Mouse (Mus musculus) telencephalon, adult 2 months (tissue): ENCODE measurements around the gene Gins3.
"Not testable (repeated sequence)": the region's sequence is repeated elsewhere in the genome, so short reads cannot be mapped to it uniquely, and the experiment has no call there.

Source experiments
- DNase-seq: peaks from one replicate; pipeline ENCODE4 v3.0.0-alpha.2; 2011; ENCODE audit warnings: low read depth, low spot score

Gene Gins3

DNA sequence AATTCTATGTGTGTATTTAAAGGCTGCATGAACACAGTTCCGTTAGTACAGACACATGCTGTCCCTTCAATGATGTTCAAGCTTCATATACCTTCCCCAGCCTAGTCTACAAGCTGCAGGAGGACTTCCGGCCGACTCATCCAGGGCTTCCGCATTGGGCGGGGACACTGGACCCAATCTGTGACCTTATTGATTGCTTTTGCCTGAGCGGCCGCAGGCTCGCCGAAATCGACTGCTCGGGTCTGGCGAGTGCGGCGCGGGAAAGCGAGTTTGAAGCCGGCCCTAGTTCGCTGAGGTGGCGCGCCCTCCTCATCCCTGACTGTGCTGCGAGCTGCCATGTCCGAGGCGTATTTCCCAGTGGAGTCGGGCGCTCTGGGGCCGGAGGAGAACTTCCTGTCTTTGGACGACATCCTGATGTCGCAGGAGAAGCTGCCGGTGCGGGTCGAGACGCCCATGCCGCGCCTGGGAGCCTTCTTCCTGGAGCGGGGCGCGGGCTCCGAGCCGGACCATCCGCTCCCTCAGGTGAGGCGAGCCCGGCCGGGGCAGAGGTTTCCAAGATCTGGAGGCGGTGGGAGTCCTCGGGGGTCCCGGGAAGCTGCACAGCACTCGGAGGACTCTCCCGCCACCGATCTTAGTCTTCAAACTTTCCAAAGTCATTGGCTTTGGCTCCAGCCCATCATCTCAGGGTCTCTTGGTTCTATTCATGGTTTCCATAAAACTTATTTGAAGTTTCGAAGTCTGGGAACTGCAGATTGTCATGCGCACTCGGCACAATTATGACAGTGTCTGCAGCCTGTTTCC, at the start of gene Gins3:
Gins3 (plus strand) TSS at position 192 of the 801 bp plus-strand sequence.
- DNase-seq = peak; percentile 94

DNA sequence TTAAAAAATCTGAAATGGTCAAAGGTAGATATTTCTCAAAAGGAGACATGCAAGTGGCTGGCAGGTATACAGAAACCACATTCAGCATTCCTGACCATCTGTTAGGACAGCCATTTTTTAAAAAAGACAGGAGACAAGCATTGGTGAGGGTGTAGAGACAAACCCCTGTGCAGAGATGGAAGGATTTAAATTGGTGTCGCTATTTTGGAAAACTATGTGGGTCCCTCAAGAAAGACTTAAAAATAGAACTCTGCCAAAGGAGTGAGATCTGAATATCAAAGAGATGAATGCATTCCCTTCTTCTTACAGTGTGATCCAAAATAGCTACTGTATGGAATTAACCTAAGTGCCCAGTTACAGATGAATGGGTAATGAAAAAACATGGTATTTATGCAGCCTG, 45.9 kb upstream of the Gins3 start:
- peak; percentile 77 for DNase-seq

DNA sequence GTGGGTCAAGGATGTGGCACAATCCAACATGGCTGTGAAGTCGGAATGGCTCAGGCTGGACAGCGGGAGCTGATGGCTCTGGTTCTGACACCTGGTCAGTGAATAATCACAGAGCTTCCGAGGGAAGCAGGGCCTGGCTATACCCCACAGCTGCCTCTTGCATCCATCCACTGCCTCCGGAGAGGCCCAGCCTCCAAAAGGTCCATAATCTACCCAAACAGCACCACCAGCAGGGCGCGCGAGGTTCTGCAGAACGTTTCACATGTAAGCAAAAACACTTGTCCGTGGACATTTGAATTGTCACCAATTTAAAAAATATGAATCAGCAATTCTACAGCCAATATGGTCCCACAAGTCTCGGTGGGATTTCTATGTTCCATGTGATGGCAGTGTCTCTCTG, 44.0 kb upstream of the Gins3 start:
- no peak for DNase-seq

DNA sequence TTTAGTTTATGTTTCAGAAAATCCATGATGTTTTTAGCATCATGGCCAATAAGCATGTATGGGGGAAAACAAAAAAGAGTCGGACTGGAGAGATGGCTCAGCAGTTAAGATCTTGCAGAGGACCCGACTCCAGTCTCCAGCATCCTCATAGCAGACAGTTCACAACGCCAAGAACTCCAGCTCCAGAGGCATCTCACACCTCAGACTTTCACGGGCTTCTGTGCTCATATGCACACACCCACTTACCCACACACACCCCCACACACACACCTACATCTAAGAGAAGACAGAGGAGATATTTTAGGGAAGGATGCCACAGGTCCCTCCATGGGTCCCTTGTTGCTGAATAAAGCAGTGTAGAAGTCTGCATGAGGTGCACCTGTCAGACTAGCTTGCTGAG, 42.7 kb upstream of the Gins3 start:
- DNase-seq = no peak

DNA sequence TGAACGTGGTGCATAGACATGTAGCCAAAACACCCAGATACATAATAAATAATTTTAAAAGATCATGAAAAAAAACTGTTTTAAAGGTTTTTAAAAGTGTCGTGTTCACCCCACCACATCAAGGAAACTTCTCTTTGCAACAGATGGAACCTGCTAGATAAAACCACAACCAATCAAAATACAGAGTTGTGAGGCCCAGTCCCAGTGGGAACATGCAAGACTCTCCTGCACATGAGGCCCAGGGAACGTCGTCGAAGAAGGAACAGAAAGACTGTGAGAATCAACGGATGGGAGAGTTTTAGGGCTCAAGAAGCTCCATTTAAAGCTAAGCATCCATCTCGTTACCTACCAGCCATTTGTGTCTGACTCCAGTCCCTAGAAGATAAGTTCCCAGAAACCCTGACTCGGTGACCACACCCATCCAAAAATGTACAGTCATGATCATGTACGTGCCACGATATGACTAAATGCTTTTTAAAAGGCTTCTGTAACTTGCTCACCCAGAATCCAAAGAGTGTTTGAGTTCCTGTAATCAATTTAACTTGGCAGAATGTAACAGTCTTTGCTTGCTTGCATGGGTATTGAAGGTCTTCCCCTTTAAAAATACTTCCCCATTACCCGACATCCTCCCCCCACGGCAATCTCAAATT, 41.0 kb upstream of the Gins3 start:
- no peak for DNase-seq

DNA sequence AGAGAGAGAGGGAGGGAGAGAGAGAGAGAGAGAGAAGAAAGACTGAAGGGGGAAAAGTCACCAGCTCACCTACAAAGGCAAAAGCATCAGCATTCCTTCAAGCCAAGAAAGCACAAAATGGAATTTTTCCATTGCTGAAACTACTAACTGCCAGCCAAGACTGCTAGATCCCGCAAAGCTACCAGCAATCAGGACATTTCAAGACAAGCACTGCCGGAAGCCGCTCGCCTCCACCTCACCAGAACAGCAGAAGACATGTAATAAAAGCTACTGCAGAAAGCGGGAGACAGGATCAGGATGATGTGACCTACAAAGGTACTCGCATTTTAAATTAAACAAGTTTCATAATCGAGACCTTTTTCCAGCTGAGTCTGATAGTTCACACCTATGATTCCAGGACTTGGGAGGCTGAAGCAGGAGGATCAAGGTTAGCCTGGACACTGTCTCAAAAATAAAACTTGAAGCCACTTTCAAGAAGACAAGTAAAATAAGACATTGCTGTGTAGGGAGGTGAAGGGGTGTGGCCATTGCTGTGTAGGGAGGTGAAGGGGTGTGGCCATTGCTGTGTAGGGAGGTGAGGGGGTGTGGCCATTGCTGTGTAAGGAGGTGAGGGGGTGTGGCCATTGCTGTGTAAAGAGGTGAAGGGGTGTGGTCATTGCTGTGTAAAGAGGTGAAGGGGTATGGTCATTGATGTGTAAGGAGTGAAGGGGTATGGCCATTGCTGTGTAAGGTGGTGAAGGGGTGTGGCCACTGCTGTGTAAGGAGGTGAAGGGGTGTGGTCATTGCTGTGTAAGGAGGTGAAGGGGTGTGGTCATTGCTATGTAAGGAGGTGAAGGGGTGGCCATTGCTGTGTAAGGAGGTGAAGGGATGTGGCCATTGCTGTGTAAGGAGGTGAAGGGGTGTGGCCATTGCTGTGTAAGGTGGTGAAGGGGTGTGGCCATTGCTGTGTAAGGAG, 39.5 kb upstream of the Gins3 start:
- no peak for DNase-seq

DNA sequence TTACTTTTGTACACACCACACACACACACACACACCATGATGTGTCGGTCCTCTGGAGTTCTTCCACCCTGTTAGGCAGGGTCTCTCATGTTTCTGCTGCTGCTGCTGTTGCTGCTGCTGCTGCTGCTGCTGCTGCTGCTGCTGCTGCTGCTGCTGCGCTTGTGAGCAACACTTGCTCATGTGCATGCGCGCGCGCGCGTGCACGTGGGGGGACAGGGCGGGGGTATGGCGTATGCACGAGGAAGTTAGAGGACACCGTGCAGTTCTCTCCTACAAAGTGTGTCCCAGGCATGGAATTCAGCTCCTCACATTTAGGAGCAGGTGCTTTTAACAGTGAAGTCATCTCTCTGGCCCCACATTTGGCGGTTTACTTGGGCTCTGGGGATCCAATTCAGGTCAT, 38.1 kb upstream of the Gins3 start:
- DNase-seq = no peak

DNA sequence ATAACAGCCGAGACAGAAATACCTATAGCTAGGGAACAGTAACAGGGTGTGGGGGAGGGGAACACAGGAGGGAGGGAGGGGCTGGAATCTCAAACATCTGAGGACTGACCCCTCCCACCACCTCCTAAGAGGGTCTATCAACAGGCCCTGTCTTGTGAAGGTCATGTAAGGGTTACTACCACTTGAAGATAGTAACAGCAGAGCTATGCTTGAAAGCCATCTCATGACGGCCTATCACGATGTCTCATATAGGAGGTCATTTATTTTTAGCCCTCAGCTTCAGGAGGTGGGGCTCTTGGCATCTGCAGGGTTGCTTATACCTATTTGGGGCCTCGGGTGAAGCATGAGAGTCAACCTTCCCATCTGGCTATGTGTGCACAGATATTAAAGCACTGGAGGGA, 36.4 kb upstream of the Gins3 start:
- DNase-seq = no peak

DNA sequence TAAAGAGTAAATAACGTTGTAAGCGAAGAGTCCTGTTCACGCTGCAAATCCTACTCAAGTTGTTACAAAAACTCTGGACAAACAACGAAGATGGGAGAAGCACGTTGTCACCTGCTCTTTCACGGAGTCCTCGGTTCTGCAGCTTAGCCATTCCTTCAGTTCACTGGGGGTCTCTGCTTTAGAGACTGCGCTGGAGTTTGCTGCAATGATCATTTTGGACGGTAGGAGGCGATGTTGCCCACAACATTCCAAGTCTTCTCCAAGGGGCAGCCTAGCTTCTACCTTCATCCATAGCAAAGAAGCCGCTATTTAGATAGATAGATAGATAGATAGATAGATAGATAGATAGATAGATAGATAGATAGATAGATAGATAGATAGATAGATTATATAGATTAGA, 33.4 kb upstream of the Gins3 start:
- no peak for DNase-seq

DNA sequence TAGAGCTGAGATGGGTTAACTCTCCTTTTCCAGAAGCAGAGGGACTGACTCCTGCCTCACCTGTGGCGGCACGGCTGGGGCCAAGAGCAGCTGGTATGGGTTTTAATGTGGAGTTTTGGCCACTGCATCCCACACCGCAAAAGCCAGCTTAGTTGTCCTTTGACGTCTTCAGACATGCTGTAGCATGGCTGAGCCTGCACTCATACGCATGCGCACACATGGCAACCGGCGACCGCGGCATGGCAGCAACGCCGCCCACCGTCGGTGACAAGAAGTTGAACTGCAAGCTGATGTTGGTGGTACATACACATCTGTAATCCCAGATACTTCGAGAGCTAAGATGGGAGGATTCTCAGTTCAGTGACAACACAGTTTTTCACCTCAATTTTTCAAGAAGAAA, 31.9 kb upstream of the Gins3 start:
- no peak for DNase-seq

DNA sequence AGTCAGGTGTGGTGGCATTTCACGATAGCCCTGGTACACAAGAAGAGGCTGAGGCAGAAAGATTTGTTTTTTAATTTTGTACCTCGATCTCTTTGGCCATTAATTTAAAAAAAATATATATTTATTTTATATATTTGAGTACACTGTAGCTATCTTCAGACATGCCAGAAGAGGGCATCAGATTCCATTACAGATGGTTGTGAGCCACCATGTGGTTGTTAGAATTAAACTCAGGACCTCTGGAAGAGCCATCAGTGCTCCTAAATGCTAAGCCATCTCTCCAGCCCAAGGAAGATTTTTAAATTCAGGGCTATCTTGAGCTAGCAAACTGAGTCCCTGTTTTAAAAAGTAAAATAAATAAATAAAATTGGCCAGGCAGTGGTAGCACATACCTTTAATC, 31.1 kb upstream of the Gins3 start:
- DNase-seq = no peak

DNA sequence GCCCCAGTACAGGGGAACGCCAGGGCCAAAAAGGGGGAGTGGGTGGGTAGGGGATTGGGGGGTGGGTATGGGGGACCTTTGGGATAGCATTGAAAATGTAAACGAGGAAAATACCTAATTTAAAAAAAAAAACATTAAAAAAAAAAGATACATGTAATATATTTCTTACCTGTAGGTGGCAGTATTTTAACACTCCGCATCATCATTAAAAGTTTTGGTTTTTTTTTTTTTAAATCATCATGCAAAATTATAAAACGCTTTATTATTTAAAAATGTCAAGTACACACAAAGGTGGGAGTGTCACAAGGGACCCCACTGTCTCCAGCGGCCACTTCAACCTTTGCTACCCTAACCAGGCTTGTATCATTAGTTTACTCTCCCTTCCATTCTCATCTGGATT, 26.7 kb upstream of the Gins3 start:
- not testable (repeated sequence) for DNase-seq

DNA sequence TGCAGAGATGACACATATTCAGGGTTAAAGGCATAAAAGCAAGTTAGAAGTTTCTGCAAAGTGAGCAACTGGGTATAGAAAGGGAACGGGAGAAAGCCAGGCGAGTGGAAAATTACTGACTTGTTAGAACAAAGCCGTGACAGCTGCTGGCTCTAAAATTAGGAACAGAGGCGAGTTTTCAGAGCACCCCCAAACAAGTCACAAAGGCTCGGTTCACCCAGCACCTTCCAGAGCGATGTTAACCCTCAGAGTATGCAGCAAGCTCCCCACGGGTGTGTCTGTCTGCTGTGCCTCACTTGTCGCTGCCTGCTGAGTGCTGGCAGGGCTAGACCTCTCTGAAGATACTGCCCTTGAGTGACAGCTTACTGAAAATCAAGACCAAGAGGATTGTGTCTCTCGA, 26.0 kb upstream of the Gins3 start:
- DNase-seq = peak; percentile 82

DNA sequence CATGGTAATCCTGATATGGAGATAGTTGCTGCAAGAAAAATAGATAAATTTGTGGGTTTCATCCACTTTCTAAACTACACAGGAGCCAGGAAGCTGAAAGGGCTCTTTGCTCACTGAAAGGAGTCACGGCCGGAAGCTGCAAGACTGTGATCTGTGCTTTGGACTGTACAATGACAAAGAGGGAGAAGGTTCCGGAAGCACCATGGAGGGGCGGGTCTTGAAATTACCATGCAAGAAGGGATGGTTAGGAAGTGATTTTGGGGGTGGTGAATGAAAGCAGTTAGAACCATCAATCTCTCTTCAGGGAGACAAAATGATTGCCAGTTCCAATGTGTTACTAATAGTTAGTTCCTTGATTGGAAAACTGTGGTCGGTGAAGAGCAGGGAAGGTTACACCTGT, 23.8 kb upstream of the Gins3 start:
- no peak for DNase-seq

DNA sequence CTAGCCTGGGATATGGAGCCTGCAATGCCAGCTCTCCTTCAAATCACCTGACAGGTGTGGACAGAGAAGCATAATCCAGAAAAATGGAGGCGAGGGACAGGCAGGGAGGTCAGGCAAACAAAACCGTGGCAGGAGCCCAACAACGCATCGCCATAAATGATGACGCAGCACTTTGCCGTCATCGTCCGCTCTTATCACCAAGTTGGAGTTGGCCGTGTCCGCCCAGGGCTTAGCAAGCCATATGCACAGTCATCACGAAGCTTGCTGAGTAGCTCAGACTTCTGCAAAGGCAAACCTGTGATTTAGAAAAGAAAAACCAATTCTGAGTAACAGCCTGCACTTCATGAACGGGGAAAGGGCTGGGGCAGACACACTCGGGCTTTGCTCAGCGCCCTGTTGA, 22.5 kb upstream of the Gins3 start:
- DNase-seq = no peak

DNA sequence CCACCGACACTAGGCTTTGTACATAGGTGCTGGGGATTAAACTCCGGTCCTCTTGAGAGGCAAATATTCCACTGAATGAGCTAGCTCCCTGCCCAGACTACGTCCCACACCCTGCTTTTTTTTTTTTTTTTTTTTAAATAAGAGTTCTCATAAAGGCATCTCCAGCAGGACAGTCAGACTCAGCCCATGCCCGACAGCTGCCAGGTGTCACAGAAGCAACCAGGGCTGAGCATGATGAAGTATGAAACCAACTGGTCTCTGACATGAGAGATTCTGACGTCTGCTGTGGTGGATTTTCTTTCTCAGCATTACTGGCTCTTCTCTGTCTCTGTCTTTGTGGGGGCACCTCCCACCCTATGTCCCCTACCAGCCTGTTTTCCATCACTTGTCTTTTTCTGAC, 21.5 kb upstream of the Gins3 start:
- DNase-seq = no peak

DNA sequence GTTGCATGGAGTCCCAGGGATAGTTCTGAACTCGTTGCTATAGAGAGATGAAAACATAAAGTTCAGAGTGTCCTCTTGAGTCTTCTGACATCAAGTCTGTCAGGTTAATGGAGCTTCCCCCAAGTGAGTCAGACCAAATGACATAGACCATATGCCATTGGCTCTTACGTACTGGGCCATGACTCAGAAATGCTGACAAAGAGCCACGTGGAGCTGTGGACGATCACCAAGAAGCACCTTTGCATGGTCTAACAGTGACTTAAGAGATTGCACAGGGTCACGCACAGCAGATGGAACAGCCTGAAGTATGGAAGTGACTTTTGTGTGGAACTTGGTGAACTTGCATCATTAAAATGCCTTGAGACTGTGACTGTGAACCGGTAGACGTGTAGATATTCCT, 16.9 kb upstream of the Gins3 start:
- DNase-seq = no peak

DNA sequence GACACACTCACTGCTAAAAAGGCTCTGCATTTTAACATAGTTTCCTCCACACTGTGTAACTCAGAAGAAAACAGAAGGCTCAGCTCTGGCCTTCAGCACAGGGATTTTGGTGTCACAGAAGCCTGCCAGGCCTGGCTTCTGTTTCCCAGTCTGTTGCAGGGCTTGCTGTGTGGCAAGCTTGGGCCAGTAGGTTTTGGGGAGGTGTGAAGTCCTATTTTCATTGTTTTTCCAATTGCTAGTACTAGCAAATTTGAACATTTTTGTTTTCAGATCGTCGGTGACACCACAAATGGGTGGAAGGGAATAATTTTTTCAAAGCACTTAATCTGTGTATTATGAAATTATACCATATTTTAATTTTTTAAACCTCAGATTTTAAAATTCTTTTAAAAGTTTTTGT, 13.2 kb upstream of the Gins3 start:
- DNase-seq = no peak

DNA sequence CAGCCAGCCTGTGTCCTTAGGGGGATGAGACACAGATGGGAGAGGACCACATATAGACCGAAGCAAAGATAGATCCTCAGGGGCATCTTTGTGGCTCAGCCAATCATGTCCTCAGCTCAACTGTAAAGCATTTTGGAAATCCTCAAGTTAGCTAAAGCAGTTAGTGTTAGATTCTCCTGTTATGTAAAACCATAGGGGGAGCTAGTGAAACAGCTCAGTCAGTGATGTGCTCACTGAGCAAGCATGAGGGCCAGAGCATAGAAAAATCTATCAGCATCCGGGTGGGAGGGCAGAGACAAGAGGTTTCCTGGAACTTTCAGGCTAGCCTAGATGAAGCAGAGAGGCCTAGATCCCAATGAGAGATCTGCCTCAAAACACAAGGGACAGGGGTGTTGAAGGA, 8.4 kb upstream of the Gins3 start:
- no peak for DNase-seq

DNA sequence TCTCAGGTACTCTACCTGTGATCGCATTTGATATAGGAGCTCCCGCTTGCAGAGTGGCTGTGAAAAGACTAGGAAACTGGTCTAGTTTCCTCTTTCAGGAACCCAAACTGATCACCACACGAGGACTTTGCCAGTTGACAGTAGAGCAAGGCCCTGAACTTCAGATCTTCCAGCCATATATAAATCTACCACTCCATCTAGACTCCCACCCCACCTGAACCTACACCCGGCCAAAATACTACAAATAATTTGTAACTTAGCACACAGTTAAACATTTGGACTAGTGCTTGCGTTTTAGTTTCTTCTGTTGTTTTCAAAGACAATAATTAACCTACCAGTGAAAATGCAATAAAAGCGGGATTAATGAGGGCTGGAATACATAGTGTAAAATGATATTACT, 413 bp upstream of the Gins3 start:
- no peak for DNase-seq

DNA sequence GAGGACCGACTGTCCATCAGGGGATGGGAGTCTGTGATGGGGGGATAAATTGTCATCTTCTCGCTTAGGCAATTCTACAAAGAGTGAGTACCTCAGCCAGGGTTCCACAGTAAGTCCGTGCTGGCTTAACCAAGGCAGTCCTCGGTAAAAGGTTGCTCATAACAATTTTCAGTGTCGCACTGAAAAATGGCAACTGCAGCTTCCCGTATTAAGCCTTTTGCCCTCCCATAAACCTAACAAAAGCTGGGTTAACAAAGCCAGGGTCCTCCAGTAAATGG, 749 bp downstream of the Gins3 start:
- DNase-seq = no peak

DNA sequence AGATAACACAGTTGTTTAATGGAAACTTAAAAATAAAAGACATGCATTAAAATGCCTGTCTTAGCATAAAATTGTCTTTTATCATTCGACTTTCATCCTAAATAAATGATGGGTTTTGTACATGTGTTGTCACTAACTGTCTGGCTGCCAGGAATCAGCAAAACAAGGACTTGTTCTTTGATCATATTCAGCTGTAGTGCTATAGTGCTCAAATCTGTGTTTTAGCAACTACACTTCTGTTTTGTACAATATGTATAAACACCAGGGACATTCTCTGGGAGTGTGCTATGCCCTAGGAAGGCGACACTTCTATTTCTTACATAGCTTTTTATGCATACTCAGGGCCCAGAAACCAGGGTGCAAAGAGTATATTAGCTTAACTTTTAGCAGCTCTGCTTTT, 11.7 kb downstream of the Gins3 start:
- no peak for DNase-seq

DNA sequence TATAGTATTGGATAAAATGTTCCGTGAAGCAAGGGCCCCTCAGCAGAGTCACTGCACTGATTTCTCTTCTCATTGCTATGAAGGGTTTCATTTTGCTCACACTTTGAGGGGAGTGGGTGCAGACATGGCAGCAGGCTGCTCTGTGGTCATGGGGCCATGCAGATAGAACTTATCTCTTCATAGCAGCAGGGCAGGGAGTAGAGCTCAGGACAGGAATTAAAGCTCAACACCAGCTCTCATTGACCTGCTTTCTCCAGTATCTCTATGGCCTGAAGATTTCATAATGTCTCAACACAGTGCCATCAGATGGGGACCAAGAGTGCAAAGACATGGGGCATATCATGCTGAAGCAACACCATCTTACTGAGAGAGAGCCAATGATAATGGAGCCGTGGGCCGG, 15.0 kb downstream of the Gins3 start:
- DNase-seq = no peak
